Mouse (Mus musculus) neural tube, embryonic 15.5 days (tissue): ENCODE data around the gene Tbc1d17. TPM values are rescaled to one million over a fixed set of nuclear protein-coding genes. Genes with fewer than 3 reads are reported as not detected.

Experiments used
- ATAC-seq: fragments of 200-750 bp; cut with Nextera tagmentation; 2 replicates; pipeline ENCODE4 v1.8.0; 2017; ENCODE audit warnings: mild to moderate bottlenecking, moderate TSS enrichment, moderate library complexity; ENCODE audit not compliant: low FRiP score
- H3K27ac ChIP-seq: fragments of 300-500 bp; sonication (generic); replicated peaks from 2 replicates; pipeline ENCODE4 v1.5.1; 2015; ENCODE audit warnings: mild to moderate bottlenecking, inconsistent platforms
- H3K27me3 ChIP-seq: fragments of 300-500 bp; sonication (generic); replicated peaks from 2 replicates; pipeline ENCODE4 v1.6.1; 2015; ENCODE audit warnings: inconsistent platforms
- H3K36me3 ChIP-seq: fragments of 300-500 bp; sonication (generic); 2 replicates; pipeline ENCODE4 v1.6.1; 2015; ENCODE audit warnings: inconsistent platforms
- H3K4me1 ChIP-seq: fragments of 300-500 bp; sonication (generic); 2 replicates; pipeline ENCODE4 v1.6.1; 2015; ENCODE audit warnings: inconsistent platforms
- H3K4me2 ChIP-seq: fragments of 300-500 bp; sonication (generic); 2 replicates; pipeline ENCODE4 v1.6.1; 2015; ENCODE audit warnings: inconsistent platforms, mild to moderate bottlenecking, moderate library complexity
- H3K4me3 ChIP-seq: fragments of 300-500 bp; sonication (generic); replicated peaks from 2 replicates; pipeline ENCODE4 v1.5.1; 2015; ENCODE audit warnings: mild to moderate bottlenecking, inconsistent platforms
- H3K9ac ChIP-seq: fragments of 300-500 bp; sonication (generic); replicated peaks from 2 replicates; pipeline ENCODE4 v1.6.1; 2015; ENCODE audit warnings: mild to moderate bottlenecking, inconsistent platforms
- H3K9me3 ChIP-seq: fragments of 300-500 bp; sonication (generic); replicated peaks from 2 replicates; pipeline ENCODE4 v1.6.1; 2016; ENCODE audit warnings: inconsistent platforms
- WGBS: fragments of 180-500 bp; shearing (Covaris S2); methylation state at CpG from one replicate; pipeline ENCODE4 v1.1.7; 2015; ENCODE audit warnings: mixed read lengths; 5-methylcytosine and 5-hydroxymethylcytosine counted together
- polyA plus RNA-seq: library from polyadenylated mRNA; unstranded; fragments of >200 nt; fragmentation: Nextera tagmentation; extraction: Ambion mirVana; gene quantifications from 2 replicates; pipeline ENCODE4 v1.2.1, GENCODE M21; 2015

Tbc1d17 gene
- polyA plus RNA-seq, 1 experiment from 2014 or later = 110 TPM

DNA sequence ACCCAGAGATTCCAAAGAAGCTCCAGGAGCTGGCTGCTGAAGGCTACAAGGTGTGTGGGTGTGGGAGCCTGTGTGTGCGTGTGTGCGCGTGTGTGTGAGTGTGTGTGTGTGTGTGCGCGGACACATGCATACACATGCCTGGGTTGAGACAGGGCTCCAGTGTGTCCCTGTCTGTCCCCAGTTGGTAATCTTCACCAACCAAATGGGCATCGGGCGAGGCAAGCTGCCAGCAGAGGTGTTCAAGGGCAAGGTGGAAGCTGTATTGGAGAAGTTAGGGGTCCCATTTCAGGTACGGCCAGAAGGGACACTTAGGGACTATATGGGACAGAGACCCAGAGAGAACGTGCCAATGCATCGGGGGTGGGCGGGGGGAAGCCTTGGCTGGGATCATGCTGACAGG, 11.0 kb upstream of the Tbc1d17 start:
- no peak for ATAC-seq
- 90% methylated on average over 11 of the region's 11 CpGs for WGBS
- Histone ChIP-seq H3K4me3 (no peak overlapping the region), H3K27ac (no peak overlapping the region), H3K4me1 (peaks cover 62% of the 10 kb centered on the region), H3K36me3 (peaks cover 37% of the 10 kb centered on the region), H3K9ac (no peak overlapping the region), H3K27me3 (no peaks in the 10 kb centered on the region), H3K9me3 (no peaks in the 10 kb centered on the region), H3K4me2 (no peak overlapping the region)

GRCm38 (mm10) chr7:44857905-44858304, 9.0 kb upstream of the Tbc1d17 start:
- Histone ChIP-seq H3K27me3 (no peaks in the 10 kb centered on the region), H3K4me2 (peak overlapping the region; percentile 91), H3K4me3 (peak overlapping the region; percentile 81), H3K4me1 (peaks cover 73% of the 10 kb centered on the region), H3K9ac (peak overlapping the region; percentile 93), H3K36me3 (peaks cover 23% of the 10 kb centered on the region), H3K9me3 (no peaks in the 10 kb centered on the region), H3K27ac (peak overlapping the region; percentile 95)
- 22% methylated on average over 8 of the region's 8 CpGs for WGBS
- ATAC-seq = no peak

DNA sequence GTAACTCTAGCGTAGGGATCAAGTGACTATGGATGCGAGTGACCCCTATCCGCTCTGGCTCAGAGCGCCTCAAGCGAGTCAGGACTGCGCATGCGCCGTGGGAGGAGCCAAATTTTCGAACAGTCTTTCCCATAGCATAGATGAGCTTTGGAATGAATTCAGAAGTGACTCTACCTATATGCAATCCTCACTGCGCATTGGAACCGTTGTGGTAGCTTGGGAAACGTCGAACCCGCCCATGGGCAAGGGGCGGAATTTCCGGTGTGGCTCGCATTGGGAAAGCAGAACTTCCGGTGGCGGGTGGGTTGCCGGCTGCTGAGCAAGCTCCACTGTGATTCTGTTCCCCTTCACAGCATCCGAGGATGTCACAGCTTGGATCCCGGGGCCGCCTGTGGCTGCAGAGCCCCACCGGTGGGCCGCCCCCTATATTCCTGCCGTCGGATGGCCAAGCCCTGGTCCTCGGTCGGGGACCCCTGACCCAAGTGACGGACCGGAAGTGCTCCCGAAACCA, 8.2 kb upstream of the Tbc1d17 start, which contains the start of gene Pnkp:
Pnkp (plus strand) TSS at position 98 of the 511 bp plus-strand sequence.
- H3K27me3 ChIP-seq = no peaks in the 10 kb centered on the region
- peaks cover 81% of the 10 kb centered on the region for H3K4me1 ChIP-seq
- peak within 1 kb of the TSS; percentile 95 for H3K27ac ChIP-seq
- under 1% methylated on average over 32 of the region's 32 CpGs for WGBS
- peaks cover 18% of the 10 kb centered on the region for H3K36me3 ChIP-seq
- H3K9me3 ChIP-seq = no peaks in the 10 kb centered on the region
- H3K4me3 ChIP-seq = peak within 1 kb of the TSS; percentile 81
- peak within 1 kb of the TSS; percentile 91 for H3K4me2 ChIP-seq
- peak; percentile 64 for ATAC-seq
- H3K9ac ChIP-seq = peak within 1 kb of the TSS; percentile 93

GRCm38 (mm10) chr7:44856265-44856916, 7.5 kb upstream of the Tbc1d17 start:
- WGBS = 68% methylated on average over 9 of the region's 9 CpGs
- H3K4me3 ChIP-seq = peak overlapping the region; percentile 81
- 0 out of 2 replicates have a peak overlapping the region, but pooled peaks have one; percentile 93 for H3K9ac ChIP-seq
- no peak for ATAC-seq
- H3K4me2 ChIP-seq = peak overlapping the region; percentile 91
- peaks cover 85% of the 10 kb centered on the region for H3K4me1 ChIP-seq
- H3K27me3 ChIP-seq = no peaks in the 10 kb centered on the region
- no peaks in the 10 kb centered on the region for H3K9me3 ChIP-seq
- H3K27ac ChIP-seq = peak overlapping the region; percentile 95
- peaks cover 11% of the 10 kb centered on the region for H3K36me3 ChIP-seq

GRCm38 (mm10) chr7:44855036-44855435, 6.2 kb upstream of the Tbc1d17 start:
- H3K4me1 ChIP-seq = peaks cover 84% of the 10 kb centered on the region
- no peaks in the 10 kb centered on the region for H3K9me3 ChIP-seq
- peaks cover 10% of the 10 kb centered on the region; the same call in 1 of the 2 replicates for H3K36me3 ChIP-seq
- peak overlapping the region; percentile 70 for H3K4me2 ChIP-seq
- H3K27ac ChIP-seq = peak overlapping the region; percentile 91
- no peaks in the 10 kb centered on the region for H3K27me3 ChIP-seq
- peak overlapping the region; percentile 45 for H3K4me3 ChIP-seq
- no peak for ATAC-seq
- WGBS = 32% methylated on average over 10 of the region's 10 CpGs
- peak overlapping the region; percentile 58 for H3K9ac ChIP-seq

GRCm38 (mm10) chr7:44854356-44855031, 5.6 kb upstream of the Tbc1d17 start:
- Histone ChIP-seq H3K9ac (peak overlapping the region; percentile 58), H3K27ac (peak overlapping the region; percentile 91), H3K4me3 (peak overlapping the region; percentile 45), H3K36me3 (peaks cover 10% of the 10 kb centered on the region; the same call in 1 of the 2 replicates), H3K27me3 (no peaks in the 10 kb centered on the region), H3K4me1 (peaks cover 79% of the 10 kb centered on the region), H3K9me3 (no peaks in the 10 kb centered on the region), H3K4me2 (peak overlapping the region; percentile 70)
- ATAC-seq = no peak
- WGBS = 2% methylated on average over 45 of the region's 45 CpGs

GRCm38 (mm10) chr7:44853596-44854355, 4.9 kb upstream of the Tbc1d17 start:
- Histone ChIP-seq H3K9ac (peak overlapping the region; percentile 58), H3K4me2 (peak overlapping the region; percentile 70), H3K4me1 (peaks cover 74% of the 10 kb centered on the region), H3K27ac (peak overlapping the region; percentile 91), H3K9me3 (no peaks in the 10 kb centered on the region), H3K4me3 (peak overlapping the region; percentile 45), H3K36me3 (peaks cover 10% of the 10 kb centered on the region; the same call in 1 of the 2 replicates), H3K27me3 (no peaks in the 10 kb centered on the region)
- ATAC-seq = no peak
- WGBS = 31% methylated on average over 26 of the region's 26 CpGs

GRCm38 (mm10) chr7:44853065-44853464, 4.2 kb upstream of the Tbc1d17 start:
- no peak overlapping the region for H3K4me3 ChIP-seq
- H3K27ac ChIP-seq = no peak overlapping the region
- H3K27me3 ChIP-seq = no peaks in the 10 kb centered on the region
- WGBS = 92% methylated on average over 2 of the region's 2 CpGs
- H3K36me3 ChIP-seq = peaks cover 10% of the 10 kb centered on the region; the same call in 1 of the 2 replicates
- H3K4me2 ChIP-seq = 0 out of 2 replicates have a peak overlapping the region, but pooled peaks have one; percentile 70
- H3K9me3 ChIP-seq = no peaks in the 10 kb centered on the region
- no peak overlapping the region for H3K9ac ChIP-seq
- ATAC-seq = no peak
- peaks cover 68% of the 10 kb centered on the region for H3K4me1 ChIP-seq

- WGBS = 93% methylated on average over 36 of the region's 36 CpGs
- Histone ChIP-seq H3K4me1 (peaks cover 69% of the 10 kb centered on the region), H3K4me2 (no peak overlapping the region), H3K4me3 (no peak overlapping the region; the same call in 1 of the 2 replicates), H3K36me3 (peaks cover 10% of the 10 kb centered on the region; the same call in 1 of the 2 replicates), H3K9ac (no peak overlapping the region), H3K27me3 (no peaks in the 10 kb centered on the region), H3K9me3 (no peaks in the 10 kb centered on the region), H3K27ac (no peak overlapping the region)
- no peak for ATAC-seq
These were observed 3.6 kb upstream of the Tbc1d17 start for GRCm38 (mm10) chr7:44852259-44853027.

DNA sequence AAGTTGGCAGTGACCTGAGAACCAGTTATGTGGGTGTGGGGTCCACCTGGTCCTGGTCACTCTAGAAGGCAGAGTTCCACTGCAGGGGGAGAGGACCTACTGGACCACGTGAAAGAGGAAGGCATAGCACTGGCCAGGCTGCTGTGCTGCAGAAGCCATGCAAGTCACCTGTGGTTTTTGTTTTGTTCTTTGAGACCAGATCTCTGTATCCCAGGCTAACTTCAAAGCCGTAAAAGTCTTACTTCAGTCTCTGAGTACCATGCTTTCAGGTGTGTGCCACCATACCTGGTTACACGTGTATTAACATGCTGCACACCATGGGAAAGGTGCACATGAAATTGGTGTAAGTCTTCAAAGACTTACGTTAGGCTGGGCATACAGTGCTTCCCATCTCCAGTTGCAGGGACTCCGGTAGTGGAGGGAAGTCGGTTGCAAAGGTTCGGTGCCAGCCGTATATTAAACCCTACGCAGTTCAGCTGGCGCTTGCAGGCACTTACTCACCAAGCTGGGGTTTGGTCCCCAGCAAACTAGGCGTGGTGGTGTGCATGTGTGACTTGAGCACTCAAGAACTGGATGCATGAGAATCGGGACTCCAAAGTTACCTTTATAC, 2.9 kb upstream of the Tbc1d17 start:
- Histone ChIP-seq H3K36me3 (peaks cover 12% of the 10 kb centered on the region), H3K9me3 (no peaks in the 10 kb centered on the region), H3K9ac (no peak overlapping the region; the same call in 1 of the 2 replicates), H3K4me1 (peaks cover 73% of the 10 kb centered on the region), H3K4me2 (0 out of 2 replicates have a peak overlapping the region, but pooled peaks have one; percentile 75), H3K27ac (no peak overlapping the region), H3K27me3 (no peaks in the 10 kb centered on the region), H3K4me3 (no peak overlapping the region)
- ATAC-seq = no peak
- 93% methylated on average over 12 of the region's 12 CpGs for WGBS
